ENCODE assay signal across 8 mouse cellular contexts in genomic region chr15:43772718-43773117, GRCm38 (mm10).
DNase-seq lines count a peak whose midpoint lies in the region; ATAC-seq and TF ChIP-seq lines count a peak whose summit lies in the region.

No protein-coding gene starts in this region.

- no peak overlapping the region for H3K4me3 ChIP-seq in heart, postnatal 0 days (ENCODE audit: low read depth, low read length)
- H3K4me3 ChIP-seq in neural tube, embryonic 15.5 days (replicated peaks), result no peak overlapping the region

- no peak for TF ChIP-seq EP300 in heart, postnatal 0 days (IDR thresholded peaks at IDR 0.05; ENCODE audit: low read depth)

- no peaks in the 10 kb centered on the region for H3K9me3 ChIP-seq in heart, postnatal 0 days (replicated peaks; ENCODE audit: control insufficient read depth, low read length)
- no peaks in the 10 kb centered on the region for H3K9me3 ChIP-seq in neural tube, embryonic 15.5 days (replicated peaks)

- no peaks in the 10 kb centered on the region for H3K27me3 ChIP-seq in heart, postnatal 0 days (ENCODE audit: control insufficient read depth, insufficient read depth, low read length)
- H3K27me3 ChIP-seq in neural tube, embryonic 15.5 days (replicated peaks), result no peaks in the 10 kb centered on the region

- no peaks in the 10 kb centered on the region for H3K36me3 ChIP-seq in heart, postnatal 0 days (replicated peaks; ENCODE audit: control insufficient read depth, insufficient read depth, low read length)
- H3K36me3 ChIP-seq in neural tube, embryonic 15.5 days, result no peaks in the 10 kb centered on the region

- no peak for DNase-seq in heart, postnatal 0 days (ENCODE audit: low spot score)
- DNase-seq in heart, adult 11 months, result no peak
- peak; percentile 27 to 40 for DNase-seq in right cerebral cortex, adult 2 months (ENCODE audit: low spot score in 2 of 2)
- no peak for DNase-seq in right cerebral cortex, postnatal 36 days (ENCODE audit: low spot score in 2 of 2)
- no peak for DNase-seq in natural killer cell, adult 2 months (ENCODE audit: low spot score in 2 of 2)
- no peak for DNase-seq in thymus, postnatal 10 days (ENCODE audit: low spot score in 2 of 2)

- H3K4me2 ChIP-seq in heart, postnatal 0 days (ENCODE audit: low read depth, low read length), result no peak overlapping the region
- no peak overlapping the region for H3K4me2 ChIP-seq in neural tube, embryonic 15.5 days

- peak; percentile 51 for TF ChIP-seq CTCF in heart, postnatal 0 days (IDR thresholded peaks at IDR 0.05; ENCODE audit: low read depth)

- H3K9ac ChIP-seq in heart, postnatal 0 days (replicated peaks; ENCODE audit: low read depth, low read length), result no peak overlapping the region
- H3K9ac ChIP-seq in neural tube, embryonic 15.5 days (replicated peaks), result no peak overlapping the region

- no peaks in the 10 kb centered on the region for H3K4me1 ChIP-seq in heart, postnatal 0 days (ENCODE audit: control insufficient read depth, insufficient read depth)
- no peaks in the 10 kb centered on the region for H3K4me1 ChIP-seq in neural tube, embryonic 15.5 days

- no peak overlapping the region for H3K27ac ChIP-seq in heart, postnatal 0 days (ENCODE audit: low read depth)
- no peak overlapping the region for H3K27ac ChIP-seq in neural tube, embryonic 15.5 days (replicated peaks)

- no peak for ATAC-seq in heart, postnatal 0 days (ENCODE audit: insufficient read depth, low read depth)
- peak; percentile 71 to 76; a peak in 3 of 4 replicates for ATAC-seq in hematopoietic stem cell, adult 5-6 weeks (replicated peaks in 1 of 2; ENCODE audit: insufficient read depth in 1 of 2, low FRiP score in 2 of 2, low TSS enrichment in 1 of 2, low read depth in 1 of 2, poor library complexity in 2 of 2, severe bottlenecking in 2 of 2)
- 0 out of 2 replicates have a peak, but pooled peaks have one; percentile 35 for ATAC-seq in neural tube, embryonic 15.5 days (ENCODE audit: low FRiP score)

- 18% methylated on average over 3 of the region's 3 CpGs for WGBS in heart, postnatal 0 days
- 40% methylated on average over 3 of the region's 3 CpGs for WGBS in neural tube, embryonic 15.5 days

Comparison
In these comparisons a context has a peak if more than half of its experiments do, and no peak if none do; other contexts are left out.
1. DNase-seq: peak in right cerebral cortex, adult 2 months (2 of 2); none in heart, postnatal 0 days (single experiment), heart, adult 11 months (single experiment), right cerebral cortex, postnatal 36 days (0 of 2), natural killer cell, adult 2 months (0 of 2) and thymus, postnatal 10 days (0 of 2).